Mouse (Mus musculus) CH12.LX (cell line): ENCODE measurements around the gene Bpifa5. TPM values are rescaled to one million over a fixed set of nuclear protein-coding genes. Genes with fewer than 3 reads are reported as not detected.

Experiments
- DNase-seq: peaks from one replicate; pipeline ENCODE4 v3.0.0-alpha.2; 2013; ENCODE audit errors: extremely low read depth
- H3K27ac ChIP-seq: 2 replicates; pipeline ENCODE4 v1.5.1; 2012; ENCODE audit warnings: low read depth, mild to moderate bottlenecking, control low read depth, moderate library complexity; ENCODE audit not compliant: insufficient read depth
- H3K27me3 ChIP-seq: replicated peaks from 2 replicates; pipeline ENCODE3; 2012; ENCODE audit warnings: inconsistent platforms
- H3K36me3 ChIP-seq, 2 experiments: replicated peaks in 1 of 2; 2 replicates each; pipeline versions ENCODE3 to v1.6.1; 2012; ENCODE audit warnings: inconsistent platforms in 1 of 2, low read length in 1 of 2, mild to moderate bottlenecking in 1 of 2, mixed read lengths in 1 of 2, moderate library complexity in 1 of 2; ENCODE audit not compliant: control insufficient read depth in 1 of 2, insufficient read depth in 1 of 2
- H3K4me1 ChIP-seq, 2 experiments: 2 replicates each; pipeline ENCODE4 v1.6.1; 2012; ENCODE audit warnings: inconsistent platforms in 1 of 2, moderate library complexity in 1 of 2; ENCODE audit not compliant: insufficient read depth in 2 of 2, control insufficient read depth in 1 of 2
- H3K4me2 ChIP-seq: 2 replicates; pipeline ENCODE4 v1.6.1; 2012; ENCODE audit warnings: low read depth, mild to moderate bottlenecking, control low read depth; ENCODE audit not compliant: poor library complexity, insufficient read depth, severe bottlenecking
- H3K4me3 ChIP-seq, 3 experiments: fragments of 150-350 bp in 1 of 3; sonication (generic) in 1 of 3; replicated peaks in 1 of 3; 2 replicates each; pipeline versions ENCODE3 to v1.5.1; 2011 to 2012; ENCODE audit warnings: low read depth in 2 of 3, low read length in 2 of 3, mild to moderate bottlenecking in 2 of 3, moderate library complexity in 2 of 3, control low read depth in 1 of 3, improper control_type of control experiment in 1 of 3, inconsistent platforms in 1 of 3, mixed read lengths in 1 of 3; ENCODE audit not compliant: poor library complexity in 1 of 3
- H3K79me2 ChIP-seq: replicated peaks from 2 replicates; pipeline ENCODE4 v1.6.1; 2012; ENCODE audit warnings: mild to moderate bottlenecking, moderate library complexity; ENCODE audit not compliant: control insufficient read depth, poor library complexity, insufficient read depth, severe bottlenecking; ENCODE audit errors: extremely low read depth
- H3K9ac ChIP-seq: 2 replicates; pipeline ENCODE4 v1.6.1; 2012; ENCODE audit warnings: low read depth, mild to moderate bottlenecking, control low read depth, moderate library complexity; ENCODE audit not compliant: insufficient read depth
- H3K9me3 ChIP-seq: replicated peaks from 2 replicates; pipeline ENCODE3; 2012; ENCODE audit warnings: low read length, inconsistent platforms, mixed read lengths
- CHD1 ChIP-seq: IDR thresholded peaks from 2 replicates; pipeline ENCODE4 v1.6.1; 2012; ENCODE audit warnings: low read depth, low read length, improper control_type of control experiment, inconsistent platforms
- CTCF ChIP-seq, 2 experiments: IDR thresholded peaks in 1 of 2; conservative IDR thresholded peaks in 1 of 2; 2 replicates each; pipeline ENCODE4 v1.5.1; 2011 to 2012; ENCODE audit warnings: low read depth in 2 of 2, low read length in 2 of 2, improper control_type of control experiment in 1 of 2, inconsistent platforms in 1 of 2, mild to moderate bottlenecking in 1 of 2, moderate library complexity in 1 of 2
- EP300 ChIP-seq: IDR thresholded peaks from 2 replicates; pipeline ENCODE4 v1.6.1; 2011; ENCODE audit warnings: low read length, improper control_type of control experiment
- GABPA ChIP-seq: IDR thresholded peaks from 2 replicates; pipeline ENCODE4 v1.6.1; 2012; ENCODE audit warnings: low read depth, low read length, improper control_type of control experiment, inconsistent platforms; ENCODE audit not compliant: insufficient replicate concordance
- JUN ChIP-seq: IDR thresholded peaks from 2 replicates; pipeline ENCODE4 v1.6.1; 2011; ENCODE audit warnings: low read depth, mild to moderate bottlenecking, low read length, improper control_type of control experiment, moderate library complexity; ENCODE audit not compliant: insufficient read depth
- JUND ChIP-seq: conservative IDR thresholded peaks from 2 replicates; pipeline ENCODE4 v1.6.1; 2011; ENCODE audit warnings: low read depth, low read length, improper control_type of control experiment
- MYC ChIP-seq: IDR thresholded peaks from 2 replicates; pipeline ENCODE4 v1.6.1; 2011; ENCODE audit warnings: low read depth, mild to moderate bottlenecking, improper control_type of control experiment, low read length
- NELFE ChIP-seq: IDR thresholded peaks from 2 replicates; pipeline ENCODE4 v1.6.1; 2011; ENCODE audit warnings: low read depth, low read length, improper control_type of control experiment
- NRF1 ChIP-seq: IDR thresholded peaks from 2 replicates; pipeline ENCODE4 v1.6.1; 2014; ENCODE audit warnings: low read depth, mild to moderate bottlenecking, inconsistent platforms, low read length, improper control_type of control experiment, moderate library complexity
- PAX5 ChIP-seq: IDR thresholded peaks from 2 replicates; pipeline ENCODE4 v1.6.1; 2012; ENCODE audit warnings: low read length, inconsistent platforms, mixed read lengths
- POLR2AphosphoS2 ChIP-seq: IDR thresholded peaks from 2 replicates; pipeline ENCODE4 v1.6.1; 2011; ENCODE audit warnings: low read depth, low read length, improper control_type of control experiment
- RAD21 ChIP-seq: IDR thresholded peaks from 2 replicates; pipeline ENCODE4 v1.6.1; 2011; ENCODE audit warnings: low read depth, mild to moderate bottlenecking, low read length, improper control_type of control experiment, moderate library complexity
- RCOR1 ChIP-seq: conservative IDR thresholded peaks from 2 replicates; pipeline ENCODE4 v1.6.1; 2012; ENCODE audit warnings: low read depth, mild to moderate bottlenecking, inconsistent platforms, low read length, improper control_type of control experiment
- TCF12 ChIP-seq: IDR thresholded peaks from 2 replicates; pipeline ENCODE4 v1.6.1; 2014; ENCODE audit warnings: low read depth, mild to moderate bottlenecking, inconsistent platforms, low read length, improper control_type of control experiment
- USF1 ChIP-seq: IDR thresholded peaks from 2 replicates; pipeline ENCODE4 v1.6.1; 2014; ENCODE audit warnings: low read depth, mild to moderate bottlenecking, inconsistent platforms, low read length, improper control_type of control experiment
- ZKSCAN1 ChIP-seq: IDR thresholded peaks from 2 replicates; pipeline ENCODE4 v1.6.1; 2012; ENCODE audit warnings: low read depth, inconsistent platforms, low read length, improper control_type of control experiment, borderline replicate concordance
- ZNF384 ChIP-seq: IDR thresholded peaks from 2 replicates; pipeline ENCODE4 v1.6.1; 2012; ENCODE audit warnings: low read depth, low read length, improper control_type of control experiment, inconsistent platforms
- dilution Hi-C: fragments of 300-500 bp; cut with MboI; formaldehyde crosslinking; loops from 2 replicates; pipeline ENCODE4 v1.14.3; 2020; ENCODE audit warnings: low sequenced_read_pairs; ENCODE audit not compliant: extremely low pct_unique_long_range_greater_than_20kb, extremely low pct_ligation_motif_present
- in situ Hi-C: fragments of 300-500 bp; cut with MboI; formaldehyde crosslinking; loops from 3 replicates; pipeline ENCODE4 v1.14.3; 2019; ENCODE audit warnings: low sequenced_read_pairs, low pct_ligation_motif_present, low pct_unique_long_range_greater_than_20kb, mixed read lengths
- polyA plus RNA-seq: library from polyadenylated mRNA; unstranded; fragments of >175 nt; gene quantifications from 2 replicates; pipeline ENCODE4 v1.2.1, GENCODE M21; 2012; ENCODE audit warnings: low read depth; ENCODE audit not compliant: insufficient read length
- total RNA-seq, 2 experiments: library from RNA; depleted of rRNA; stranded (reverse); fragments of 300-350 nt in 1 of 2; fragments of >200 nt in 1 of 2; gene quantifications; 2 replicates each; pipeline ENCODE4 v1.2.3; 2012 to 2014

Bpifa5 gene
- total and polyA plus RNA-seq, 3 experiments, result not detected

- no peak overlapping the region for H3K9ac ChIP-seq
- in situ Hi-C loops, result no loop called here
- DNase-seq, result no peak
- H3K4me2 ChIP-seq, result no peak overlapping the region
- no peaks in the 10 kb centered on the region for H3K36me3 ChIP-seq
- no peak overlapping the region for H3K4me3 ChIP-seq
- dilution Hi-C loops, result no loop called here
- TF ChIP-seq NELFE (no peak), POLR2AphosphoS2 (no peak), RAD21 (no peak), NRF1 (no peak), JUN (no peak), TCF12 (no peak), RCOR1 (no peak), GABPA (no peak), CTCF (conservative IDR thresholded peaks at IDR 0.05 in 1 of 2, IDR thresholded peaks at IDR 0.05 in 1 of 2; ENCODE audit: low read depth in 2 of 2, low read length in 2 of 2) (no peak), PAX5 (no peak), ZNF384 (no peak), ZKSCAN1 (no peak)
- H3K4me1 ChIP-seq, result no peaks in the 10 kb centered on the region
- no peaks in the 10 kb centered on the region for H3K79me2 ChIP-seq
- peaks cover 7% of the 10 kb centered on the region for H3K9me3 ChIP-seq
- H3K27me3 ChIP-seq, result peaks cover 84% of the 10 kb centered on the region
- no peak overlapping the region for H3K27ac ChIP-seq
These were observed 899 bp downstream of the Bpifa5 start for GRCm38 (mm10) chr2:154163306-154163705.

GRCm38 (mm10) chr2:154169172-154169571 lies 6.8 kb downstream of the Bpifa5 start:
- no peak for DNase-seq
- Histone ChIP-seq H3K79me2 (no peaks in the 10 kb centered on the region), H3K9me3 (no peaks in the 10 kb centered on the region), H3K9ac (no peak overlapping the region), H3K27me3 (peaks cover 85% of the 10 kb centered on the region), H3K4me3 (no peak overlapping the region), H3K4me2 (no peak overlapping the region), H3K36me3 (no peaks in the 10 kb centered on the region), H3K4me1 (peaks cover 0 to 4% of the 10 kb centered on the region in 2 experiments; a peak in 1 of 4 replicates), H3K27ac (no peak overlapping the region)
- dilution Hi-C loops (no loop called here), in situ Hi-C loops (no loop called here)
- TF ChIP-seq NRF1, result no peak
- TF ChIP-seq CHD1, result no peak
- TF ChIP-seq CTCF (conservative IDR thresholded peaks at IDR 0.05 in 1 of 2, IDR thresholded peaks at IDR 0.05 in 1 of 2; ENCODE audit: low read depth in 2 of 2, low read length in 2 of 2), result no peak
- no peak for TF ChIP-seq ZKSCAN1
- TF ChIP-seq JUND, result no peak
- no peak for TF ChIP-seq NELFE
- TF ChIP-seq MYC, result no peak
- TF ChIP-seq USF1, result no peak
- no peak for TF ChIP-seq EP300
- no peak for TF ChIP-seq JUN
